Comparison of ENCODE assay signal across 12 mouse cellular contexts in genomic region chr13:43193932-43194331, GRCm38 (mm10).
"Had no signal": no experiment of that assay in that cellular context is flagged by ENCODE, and none has a peak within 500 bp of the region (broad histone marks: within the 10 kb centered on the region; RNA-seq: fewer than 3 reads in every experiment).

No protein-coding gene starts in this region.

- H3K9ac ChIP-seq: limb, embryonic 15.5 days; liver, embryonic 12.5 days; lung, embryonic 15.5 days; neural tube, embryonic 13.5 days had no signal

- H3K36me3 ChIP-seq: limb, embryonic 15.5 days; liver, embryonic 12.5 days; lung, embryonic 15.5 days; midbrain, embryonic 10.5 days; neural tube, embryonic 13.5 days had no signal

- DNase-seq: layer of hippocampus, postnatal 36 days; midbrain, embryonic 14.5 days; retina, postnatal 1 day; right cerebral cortex, postnatal 4 days; spleen, adult 18-20 months; thymus, adult 18-20 months; thymus, postnatal 14 days had no signal

- H3K27me3 ChIP-seq: limb, embryonic 15.5 days; lung, embryonic 15.5 days; neural tube, embryonic 13.5 days had no signal

- H3K9me3 ChIP-seq: limb, embryonic 15.5 days; liver, embryonic 12.5 days; lung, embryonic 15.5 days; midbrain, embryonic 10.5 days; neural tube, embryonic 13.5 days had no signal

- H3K4me2 ChIP-seq: limb, embryonic 15.5 days; liver, embryonic 12.5 days; lung, embryonic 15.5 days; neural tube, embryonic 13.5 days had no signal

- H3K27ac ChIP-seq: limb, embryonic 15.5 days; liver, embryonic 12.5 days; midbrain, embryonic 10.5 days; neural tube, embryonic 13.5 days had no signal

- H3K4me3 ChIP-seq: limb, embryonic 15.5 days; liver, embryonic 12.5 days; lung, embryonic 15.5 days; midbrain, embryonic 10.5 days; neural tube, embryonic 13.5 days had no signal
